Mouse (Mus musculus): ENCODE measurements at regions not wholly inside any gene's neighbourhood (a gene's known extent, or its start where the extent isn't known, plus 50 kb on each side); places are given as distances from the start of the nearest gene placed in this dataset.

GRCm38 (mm10) chr3:52611881-52612280 lies 343.7 kb downstream of the Foxo1 start:
- 95% methylated on average over 8 of the region's 8 CpGs for WGBS
- no peak overlapping the region for H3K4me3 ChIP-seq (ENCODE audit: insufficient read depth, low read depth, low read length)
- no peak overlapping the region for H3K9ac ChIP-seq (ENCODE audit: low read depth, low read length)
- no peaks in the 10 kb centered on the region for H3K79me2 ChIP-seq (ENCODE audit: control insufficient read depth, insufficient read depth, low read length)
- no peak for DNase-seq (ENCODE audit: extremely low read depth, low read depth, low spot score)
- H3K27me3 ChIP-seq (ENCODE audit: control insufficient read depth, insufficient read depth, low read length): no peaks in the 10 kb centered on the region
- peaks cover 5% of the 10 kb centered on the region; the same call in 1 of the 2 replicates for H3K4me1 ChIP-seq (ENCODE audit: control insufficient read depth, insufficient read depth, low read length)
- no peak overlapping the region for H3K27ac ChIP-seq (replicated peaks; ENCODE audit: insufficient read depth, low read depth, low read length)
- no peaks in the 10 kb centered on the region for H3K36me3 ChIP-seq (ENCODE audit: control insufficient read depth, insufficient read depth, low read length)
- TF ChIP-seq CTCF (IDR thresholded peaks at IDR 0.05; ENCODE audit: low read depth, low read length) (no peak), POLR2A (IDR thresholded peaks at IDR 0.05; ENCODE audit: extremely low read depth, insufficient read depth, low read length) (no peak)

GRCm38 (mm10) chr3:52610466-52610865 lies 342.3 kb downstream of the Foxo1 start:
- Histone ChIP-seq H3K36me3 (ENCODE audit: control insufficient read depth, insufficient read depth, low read length) (no peaks in the 10 kb centered on the region), H3K27me3 (ENCODE audit: control insufficient read depth, insufficient read depth, low read length) (no peaks in the 10 kb centered on the region), H3K27ac (replicated peaks; ENCODE audit: insufficient read depth, low read depth, low read length) (no peak overlapping the region), H3K79me2 (ENCODE audit: control insufficient read depth, insufficient read depth, low read length) (no peaks in the 10 kb centered on the region), H3K4me3 (ENCODE audit: insufficient read depth, low read depth, low read length) (no peak overlapping the region), H3K4me1 (ENCODE audit: control insufficient read depth, insufficient read depth, low read length) (no peaks in the 10 kb centered on the region), H3K9ac (ENCODE audit: low read depth, low read length) (no peak overlapping the region)
- WGBS: 74% methylated on average over 3 of the region's 3 CpGs
- TF ChIP-seq POLR2A (IDR thresholded peaks at IDR 0.05; ENCODE audit: extremely low read depth, insufficient read depth, low read length) (no peak), CTCF (IDR thresholded peaks at IDR 0.05; ENCODE audit: low read depth, low read length) (no peak)
- DNase-seq (ENCODE audit: extremely low read depth, low read depth, low spot score): no peak

- Histone ChIP-seq H3K79me2 (ENCODE audit: control insufficient read depth, insufficient read depth, low read length) (no peaks in the 10 kb centered on the region), H3K27ac (replicated peaks; ENCODE audit: insufficient read depth, low read depth, low read length) (no peak overlapping the region), H3K4me3 (ENCODE audit: insufficient read depth, low read depth, low read length) (no peak overlapping the region), H3K36me3 (ENCODE audit: control insufficient read depth, insufficient read depth, low read length) (no peaks in the 10 kb centered on the region), H3K4me1 (ENCODE audit: control insufficient read depth, insufficient read depth, low read length) (no peaks in the 10 kb centered on the region), H3K27me3 (ENCODE audit: control insufficient read depth, insufficient read depth, low read length) (no peaks in the 10 kb centered on the region), H3K9ac (ENCODE audit: low read depth, low read length) (no peak overlapping the region)
- no peak for DNase-seq (ENCODE audit: extremely low read depth, low read depth, low spot score)
- no peak for TF ChIP-seq POLR2A (IDR thresholded peaks at IDR 0.05; ENCODE audit: extremely low read depth, insufficient read depth, low read length)
- TF ChIP-seq CTCF (IDR thresholded peaks at IDR 0.05; ENCODE audit: low read depth, low read length): no peak
- WGBS: 93% methylated on average over 5 of the region's 5 CpGs
These were observed 339.9 kb downstream of the Foxo1 start for GRCm38 (mm10) chr3:52608086-52608426.

- Histone ChIP-seq H3K79me2 (ENCODE audit: control insufficient read depth, insufficient read depth, low read length) (no peaks in the 10 kb centered on the region), H3K27me3 (ENCODE audit: control insufficient read depth, insufficient read depth, low read length) (no peaks in the 10 kb centered on the region), H3K27ac (replicated peaks; ENCODE audit: insufficient read depth, low read depth, low read length) (no peak overlapping the region), H3K4me3 (ENCODE audit: insufficient read depth, low read depth, low read length) (no peak overlapping the region), H3K4me1 (ENCODE audit: control insufficient read depth, insufficient read depth, low read length) (no peaks in the 10 kb centered on the region), H3K9ac (ENCODE audit: low read depth, low read length) (no peak overlapping the region), H3K36me3 (ENCODE audit: control insufficient read depth, insufficient read depth, low read length) (no peaks in the 10 kb centered on the region)
- TF ChIP-seq POLR2A (IDR thresholded peaks at IDR 0.05; ENCODE audit: extremely low read depth, insufficient read depth, low read length) (no peak), CTCF (IDR thresholded peaks at IDR 0.05; ENCODE audit: low read depth, low read length) (no peak)
- WGBS: 92% methylated on average over 12 of the region's 12 CpGs
- DNase-seq (ENCODE audit: extremely low read depth, low read depth, low spot score): no peak
These were observed 339.4 kb downstream of the Foxo1 start for GRCm38 (mm10) chr3:52607379-52608085.

GRCm38 (mm10) chr3:52605261-52605771 lies 337.2 kb downstream of the Foxo1 start:
- Histone ChIP-seq H3K36me3 (ENCODE audit: control insufficient read depth, insufficient read depth, low read length) (no peaks in the 10 kb centered on the region), H3K27me3 (ENCODE audit: control insufficient read depth, insufficient read depth, low read length) (no peaks in the 10 kb centered on the region), H3K9ac (ENCODE audit: low read depth, low read length) (no peak overlapping the region), H3K4me3 (ENCODE audit: insufficient read depth, low read depth, low read length) (no peak overlapping the region), H3K27ac (replicated peaks; ENCODE audit: insufficient read depth, low read depth, low read length) (no peak overlapping the region), H3K4me1 (ENCODE audit: control insufficient read depth, insufficient read depth, low read length) (peaks cover 5% of the 10 kb centered on the region), H3K79me2 (ENCODE audit: control insufficient read depth, insufficient read depth, low read length) (no peaks in the 10 kb centered on the region)
- DNase-seq (ENCODE audit: extremely low read depth, low read depth, low spot score): peak; percentile 65
- TF ChIP-seq POLR2A (IDR thresholded peaks at IDR 0.05; ENCODE audit: extremely low read depth, insufficient read depth, low read length) (no peak), CTCF (IDR thresholded peaks at IDR 0.05; ENCODE audit: low read depth, low read length) (no peak)
- WGBS: 76% methylated on average over 6 of the region's 6 CpGs

GRCm38 (mm10) chr3:52603244-52603704 lies 335.1 kb downstream of the Foxo1 start:
- Histone ChIP-seq H3K27me3 (ENCODE audit: control insufficient read depth, insufficient read depth, low read length) (no peaks in the 10 kb centered on the region), H3K27ac (replicated peaks; ENCODE audit: insufficient read depth, low read depth, low read length) (no peak overlapping the region), H3K36me3 (ENCODE audit: control insufficient read depth, insufficient read depth, low read length) (no peaks in the 10 kb centered on the region), H3K4me1 (ENCODE audit: control insufficient read depth, insufficient read depth, low read length) (peaks cover 9% of the 10 kb centered on the region), H3K4me3 (ENCODE audit: insufficient read depth, low read depth, low read length) (no peak overlapping the region), H3K79me2 (ENCODE audit: control insufficient read depth, insufficient read depth, low read length) (no peaks in the 10 kb centered on the region), H3K9ac (ENCODE audit: low read depth, low read length) (no peak overlapping the region)
- peak; percentile 52 for DNase-seq (ENCODE audit: extremely low read depth, low read depth, low spot score)
- TF ChIP-seq POLR2A (IDR thresholded peaks at IDR 0.05; ENCODE audit: extremely low read depth, insufficient read depth, low read length) (no peak), CTCF (IDR thresholded peaks at IDR 0.05; ENCODE audit: low read depth, low read length) (no peak)
- WGBS: 75% methylated on average over 8 of the region's 8 CpGs
